Mouse (Mus musculus) heart, postnatal 0 days (tissue): ENCODE results near the gene Gk5.

Experiments used
- CTCF ChIP-seq: IDR thresholded peaks from 2 replicates; pipeline ENCODE4 v1.5.1; 2016; ENCODE audit warnings: antibody characterized with exemption, control low read depth, low read depth
- EP300 ChIP-seq: IDR thresholded peaks from 2 replicates; pipeline ENCODE4 v1.6.1; 2016; ENCODE audit warnings: antibody characterized with exemption, low read depth

DNA sequence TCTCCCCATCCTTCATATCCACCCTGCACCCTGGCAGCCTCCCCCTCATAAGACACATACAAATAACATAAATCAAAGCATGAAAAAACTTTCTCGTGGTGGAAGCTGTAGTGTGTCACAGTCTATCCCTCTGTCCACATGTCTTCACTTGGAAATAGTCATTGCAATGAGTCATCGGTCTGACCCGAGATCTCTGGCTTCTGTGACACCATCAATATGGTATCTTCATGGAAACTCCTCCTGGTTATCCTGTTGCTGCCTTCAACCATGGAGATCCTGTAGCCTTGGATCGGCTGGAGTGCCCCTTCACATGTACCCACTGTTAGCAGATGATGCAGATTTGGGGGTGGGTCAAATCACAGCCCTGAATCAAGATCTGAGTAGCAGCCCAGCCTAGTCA is 65.7 kb downstream of the Gk5 start:
- TF ChIP-seq CTCF, result no peak
- no peak for TF ChIP-seq EP300
